Mouse (Mus musculus): ENCODE results near the gene Cfap97d2.

DNA sequence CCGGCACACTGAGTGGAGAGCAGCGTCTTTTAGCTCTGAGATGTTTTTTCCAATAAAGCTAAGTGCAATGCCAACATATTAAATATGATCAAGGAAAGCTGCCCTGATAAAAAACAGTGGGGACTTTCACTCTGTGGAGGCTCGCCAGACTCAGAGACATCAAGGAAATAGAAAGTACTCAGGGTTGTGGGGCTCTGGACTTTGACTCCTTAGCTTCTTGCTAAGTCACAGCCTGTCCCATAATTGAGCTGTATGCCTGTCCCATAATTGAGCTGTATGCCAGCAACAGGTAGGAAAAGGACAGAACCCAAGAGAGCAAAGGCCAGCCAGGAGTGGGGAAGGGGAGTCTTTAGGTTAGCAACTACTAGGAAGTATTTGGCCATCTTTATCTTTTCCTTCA lies 7.4 kb upstream of the Cfap97d2 start:
- TF ChIP-seq CTCF (IDR thresholded peaks at IDR 0.05; ENCODE audit: low read depth, low read length) (no peak), POLR2A (IDR thresholded peaks at IDR 0.05; ENCODE audit: borderline replicate concordance, low read depth, low read length) (no peak)
